Mouse (Mus musculus): ENCODE results near the gene Hdac5.

- TF ChIP-seq CTCF (IDR thresholded peaks at IDR 0.05; ENCODE audit: low read depth, low read length): no peak
- no peak for TF ChIP-seq POLR2A (IDR thresholded peaks at IDR 0.05; ENCODE audit: borderline replicate concordance, low read depth, low read length)
Observed at GRCm38 (mm10) chr11:102258521-102258920, 28.6 kb upstream of the Hdac5 start.
